Mouse (Mus musculus): ENCODE results near the gene Ss18l1.

DNA sequence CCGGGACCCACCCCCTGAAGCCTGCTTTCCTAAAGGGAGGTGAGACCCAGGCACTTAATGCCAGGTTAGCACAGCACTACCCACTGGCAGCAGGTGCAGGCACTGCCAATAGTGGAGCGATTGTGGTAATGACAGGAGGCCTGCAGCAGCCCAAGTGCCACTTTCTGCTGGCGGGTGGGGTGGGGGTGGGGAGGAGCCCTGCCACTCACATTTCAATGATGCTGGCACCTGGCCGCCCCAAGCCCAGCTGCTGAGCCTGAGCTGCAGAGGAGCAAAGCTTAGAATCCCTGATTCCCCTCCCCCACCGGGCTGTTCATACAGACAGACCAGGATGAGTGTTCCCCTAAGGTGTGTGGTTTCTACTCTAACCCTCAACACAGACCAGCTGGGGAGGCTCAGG, 53.4 kb downstream of the Ss18l1 start:
- TF ChIP-seq POLR2A (IDR thresholded peaks at IDR 0.05; ENCODE audit: borderline replicate concordance, extremely low read depth, low read depth, low read length) (no peak), CTCF (IDR thresholded peaks at IDR 0.05; ENCODE audit: insufficient read depth, low read length) (no peak)
